Mouse (Mus musculus) MEL (cell line): Measurements from ENCODE around the gene Spag9.

Experiments
- CHD1 ChIP-seq: IDR thresholded peaks from 2 replicates; pipeline ENCODE4 v1.6.1; 2012; ENCODE audit warnings: low read depth, mild to moderate bottlenecking, inconsistent platforms, low read length, improper control_type of control experiment
- EP300 ChIP-seq, 2 experiments: IDR thresholded peaks; 2 replicates each; pipeline ENCODE4 v1.6.1; 2011; ENCODE audit warnings: improper control_type of control experiment in 2 of 2, low read length in 2 of 2, low read depth in 1 of 2, mild to moderate bottlenecking in 1 of 2

GRCm38 (mm10) chr11:94148931-94149491 lies 153.1 kb downstream of the Spag9 start:
- TF ChIP-seq EP300 (IDR thresholded peaks at IDR 0.05; ENCODE audit: low read depth in 1 of 2, low read length in 2 of 2) (no peak), CHD1 (no peak)
